Mouse (Mus musculus): ENCODE measurements around the gene Irs1.

- TF ChIP-seq CTCF (IDR thresholded peaks at IDR 0.05; ENCODE audit: low read depth, low read length) (no peak), POLR2A (IDR thresholded peaks at IDR 0.05; ENCODE audit: extremely low read depth, insufficient read depth, low read length) (0 out of 2 replicates have a peak, but pooled peaks have one; percentile 70)
Observed at GRCm38 (mm10) chr1:82282992-82283611, 8.1 kb downstream of the Irs1 start.
